Mouse (Mus musculus): Measurements from ENCODE around the gene Cyth2. TPM values are rescaled to one million over a fixed set of nuclear protein-coding genes. Genes with fewer than 3 reads are reported as not detected.

Cyth2 gene
- total and polyA plus RNA-seq, 3 experiments = 18.5 to 85.5 (median 40.9) TPM

- DNase-seq (ENCODE audit: low spot score) (no peak), ATAC-seq (ENCODE audit: extremely low read depth, insufficient number of reproducible peaks, low FRiP score, poor library complexity, severe bottlenecking) (no peak)
- H3K4me1 ChIP-seq (ENCODE audit: insufficient read depth, low read depth, low read length) = no peaks in the 10 kb centered on the region
- no peaks in the 10 kb centered on the region for H3K9me3 ChIP-seq (replicated peaks)
- no peak overlapping the region for H3K4me3 ChIP-seq (ENCODE audit: low read depth, low read length)
- no peaks in the 10 kb centered on the region for H3K36me3 ChIP-seq (replicated peaks)
- no peak for TF ChIP-seq POLR2AphosphoS5 (IDR thresholded peaks at IDR 0.05; ENCODE audit: insufficient replicate concordance, low read depth, low read length)
- no peak for TF ChIP-seq GATA2 (IDR thresholded peaks at IDR 0.05; ENCODE audit: borderline replicate concordance, low read depth, low read length)
- no peak for TF ChIP-seq GATA1 (IDR thresholded peaks at IDR 0.05; ENCODE audit: borderline replicate concordance, low read length)
- TF ChIP-seq TAL1 (conservative IDR thresholded peaks at IDR 0.05; ENCODE audit: low read depth, low read length) = no peak
- no peak for TF ChIP-seq CTCF (IDR thresholded peaks at IDR 0.05; ENCODE audit: low read depth, low read length)
- H3K27me3 ChIP-seq (ENCODE audit: insufficient read depth, low read length) = peaks cover 14% of the 10 kb centered on the region
Measured at GRCm38 (mm10) chr7:45771101-45771500, 43.3 kb downstream of the Cyth2 start.

GRCm38 (mm10) chr7:45770427-45771082 is 43.8 kb downstream of the Cyth2 start:
- ATAC-seq (ENCODE audit: extremely low read depth, insufficient number of reproducible peaks, low FRiP score, poor library complexity, severe bottlenecking) (no peak), DNase-seq (ENCODE audit: low spot score) (no peak)
- TF ChIP-seq GATA2 (IDR thresholded peaks at IDR 0.05; ENCODE audit: borderline replicate concordance, low read depth, low read length) = no peak
- TF ChIP-seq POLR2AphosphoS5 (IDR thresholded peaks at IDR 0.05; ENCODE audit: insufficient replicate concordance, low read depth, low read length) = no peak
- TF ChIP-seq TAL1 (conservative IDR thresholded peaks at IDR 0.05; ENCODE audit: low read depth, low read length) = no peak
- TF ChIP-seq CTCF (IDR thresholded peaks at IDR 0.05; ENCODE audit: low read depth, low read length) = no peak
- no peak for TF ChIP-seq GATA1 (IDR thresholded peaks at IDR 0.05; ENCODE audit: borderline replicate concordance, low read length)
- peaks cover 14% of the 10 kb centered on the region for H3K27me3 ChIP-seq (ENCODE audit: insufficient read depth, low read length)
- H3K4me1 ChIP-seq (ENCODE audit: insufficient read depth, low read depth, low read length) = no peaks in the 10 kb centered on the region
- H3K9me3 ChIP-seq (replicated peaks) = no peaks in the 10 kb centered on the region
- H3K4me3 ChIP-seq (ENCODE audit: low read depth, low read length) = no peak overlapping the region
- no peaks in the 10 kb centered on the region for H3K36me3 ChIP-seq (replicated peaks)

- ATAC-seq (ENCODE audit: extremely low read depth, insufficient number of reproducible peaks, low FRiP score, poor library complexity, severe bottlenecking) (no peak), DNase-seq (ENCODE audit: low spot score) (no peak)
- no peaks in the 10 kb centered on the region for H3K4me1 ChIP-seq (ENCODE audit: insufficient read depth, low read depth, low read length)
- H3K27me3 ChIP-seq (ENCODE audit: insufficient read depth, low read length) = peaks cover 6% of the 10 kb centered on the region
- no peaks in the 10 kb centered on the region for H3K9me3 ChIP-seq (replicated peaks)
- no peaks in the 10 kb centered on the region for H3K36me3 ChIP-seq (replicated peaks)
- H3K4me3 ChIP-seq (ENCODE audit: low read depth, low read length) = no peak overlapping the region
- TF ChIP-seq GATA1 (IDR thresholded peaks at IDR 0.05; ENCODE audit: borderline replicate concordance, low read length) = no peak
- no peak for TF ChIP-seq TAL1 (conservative IDR thresholded peaks at IDR 0.05; ENCODE audit: low read depth, low read length)
- no peak for TF ChIP-seq GATA2 (IDR thresholded peaks at IDR 0.05; ENCODE audit: borderline replicate concordance, low read depth, low read length)
- TF ChIP-seq CTCF (IDR thresholded peaks at IDR 0.05; ENCODE audit: low read depth, low read length) = no peak
- no peak for TF ChIP-seq POLR2AphosphoS5 (IDR thresholded peaks at IDR 0.05; ENCODE audit: insufficient replicate concordance, low read depth, low read length)
Measured at GRCm38 (mm10) chr7:45767500-45767899, 46.9 kb downstream of the Cyth2 start.

- ATAC-seq (ENCODE audit: extremely low read depth, insufficient number of reproducible peaks, low FRiP score, poor library complexity, severe bottlenecking) = no peak
- DNase-seq (ENCODE audit: low spot score) = no peak
- H3K4me1 ChIP-seq (ENCODE audit: insufficient read depth, low read depth, low read length) = no peaks in the 10 kb centered on the region
- H3K36me3 ChIP-seq (replicated peaks) = no peaks in the 10 kb centered on the region
- H3K27me3 ChIP-seq (ENCODE audit: insufficient read depth, low read length) = peaks cover 6% of the 10 kb centered on the region
- TF ChIP-seq TAL1 (conservative IDR thresholded peaks at IDR 0.05; ENCODE audit: low read depth, low read length) (no peak), POLR2AphosphoS5 (IDR thresholded peaks at IDR 0.05; ENCODE audit: insufficient replicate concordance, low read depth, low read length) (no peak), GATA2 (IDR thresholded peaks at IDR 0.05; ENCODE audit: borderline replicate concordance, low read depth, low read length) (no peak), GATA1 (IDR thresholded peaks at IDR 0.05; ENCODE audit: borderline replicate concordance, low read length) (no peak), CTCF (IDR thresholded peaks at IDR 0.05; ENCODE audit: low read depth, low read length) (no peak)
- H3K4me3 ChIP-seq (ENCODE audit: low read depth, low read length) = no peak overlapping the region
- H3K9me3 ChIP-seq (replicated peaks) = no peaks in the 10 kb centered on the region
Measured at GRCm38 (mm10) chr7:45766764-45767163, 47.6 kb downstream of the Cyth2 start.

GRCm38 (mm10) chr7:45765995-45766394 is 48.4 kb downstream of the Cyth2 start:
- DNase-seq (ENCODE audit: low spot score) (no peak), ATAC-seq (ENCODE audit: extremely low read depth, insufficient number of reproducible peaks, low FRiP score, poor library complexity, severe bottlenecking) (no peak)
- peaks cover 3% of the 10 kb centered on the region; the same call in 1 of the 2 replicates for H3K27me3 ChIP-seq (ENCODE audit: insufficient read depth, low read length)
- H3K4me3 ChIP-seq (ENCODE audit: low read depth, low read length) = no peak overlapping the region
- no peaks in the 10 kb centered on the region for H3K4me1 ChIP-seq (ENCODE audit: insufficient read depth, low read depth, low read length)
- H3K36me3 ChIP-seq (replicated peaks) = no peaks in the 10 kb centered on the region
- H3K9me3 ChIP-seq (replicated peaks) = no peaks in the 10 kb centered on the region
- TF ChIP-seq POLR2AphosphoS5 (IDR thresholded peaks at IDR 0.05; ENCODE audit: insufficient replicate concordance, low read depth, low read length) = no peak
- TF ChIP-seq GATA2 (IDR thresholded peaks at IDR 0.05; ENCODE audit: borderline replicate concordance, low read depth, low read length) = no peak
- no peak for TF ChIP-seq GATA1 (IDR thresholded peaks at IDR 0.05; ENCODE audit: borderline replicate concordance, low read length)
- no peak for TF ChIP-seq CTCF (IDR thresholded peaks at IDR 0.05; ENCODE audit: low read depth, low read length)
- no peak for TF ChIP-seq TAL1 (conservative IDR thresholded peaks at IDR 0.05; ENCODE audit: low read depth, low read length)

GRCm38 (mm10) chr7:45760151-45760550 is 54.2 kb downstream of the Cyth2 start:
- ATAC-seq (ENCODE audit: extremely low read depth, insufficient number of reproducible peaks, low FRiP score, poor library complexity, severe bottlenecking) = no peak
- peaks cover 10% of the 10 kb centered on the region for H3K27me3 ChIP-seq (ENCODE audit: insufficient read depth, low read length)
- no peaks in the 10 kb centered on the region for H3K4me1 ChIP-seq (ENCODE audit: insufficient read depth, low read depth, low read length)
- no peak overlapping the region for H3K4me3 ChIP-seq (ENCODE audit: low read depth, low read length)
- TF ChIP-seq CTCF (IDR thresholded peaks at IDR 0.05; ENCODE audit: low read depth, low read length) = no peak
- no peak for TF ChIP-seq GATA2 (IDR thresholded peaks at IDR 0.05; ENCODE audit: borderline replicate concordance, low read depth, low read length)
- TF ChIP-seq POLR2AphosphoS5 (IDR thresholded peaks at IDR 0.05; ENCODE audit: insufficient replicate concordance, low read depth, low read length) = no peak
- TF ChIP-seq GATA1 (IDR thresholded peaks at IDR 0.05; ENCODE audit: borderline replicate concordance, low read length) = no peak
- TF ChIP-seq TAL1 (conservative IDR thresholded peaks at IDR 0.05; ENCODE audit: low read depth, low read length) = no peak
- H3K9me3 ChIP-seq (replicated peaks) = no peaks in the 10 kb centered on the region
- no peak for DNase-seq (ENCODE audit: low spot score)
- H3K36me3 ChIP-seq (replicated peaks) = no peaks in the 10 kb centered on the region
